1 mouse cellular context compared by ENCODE assay signal in the genomic region with DNA sequence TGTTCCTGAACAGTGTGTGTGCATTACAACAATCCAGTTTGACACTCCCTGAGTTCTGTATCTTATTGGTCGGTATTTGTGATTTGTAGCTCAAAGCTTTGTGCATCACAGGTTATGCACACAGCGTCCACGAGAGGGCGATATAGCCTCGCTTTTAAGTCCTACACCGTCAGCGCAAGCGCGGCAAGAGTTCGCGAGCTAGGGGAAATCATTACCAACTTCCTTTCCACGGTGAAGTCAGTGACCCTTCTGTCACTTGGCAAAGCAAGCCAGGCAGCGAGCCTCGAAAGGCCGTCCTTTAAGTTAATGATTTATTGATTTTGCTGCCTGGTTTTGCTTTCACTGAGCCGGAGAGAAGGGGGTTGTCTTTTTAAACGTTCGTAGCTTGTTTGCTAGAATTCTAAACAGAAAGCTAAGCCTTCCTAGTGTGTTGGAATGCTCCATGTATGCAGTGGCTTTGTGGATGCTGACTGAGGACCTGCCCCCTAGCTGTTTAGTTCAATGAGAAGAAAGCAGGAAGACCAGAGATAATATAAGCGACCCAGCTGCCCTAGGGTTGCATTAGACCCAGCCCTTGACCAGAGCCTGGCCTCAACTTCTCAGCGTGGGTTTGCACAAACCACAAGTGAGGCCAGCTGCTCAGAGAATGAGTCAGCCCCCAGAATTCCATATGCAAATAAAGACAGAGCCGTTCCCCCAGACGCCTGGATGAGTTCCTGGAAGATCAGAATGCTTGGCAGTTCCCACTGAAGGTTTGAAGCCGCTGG.
TF ChIP-seq lines count a peak whose summit lies in the region.

No protein-coding gene starts in this region.

TF ChIP-seq in CH12.LX, 34 proteins besides CTCF, POLR2A, EP300 and RAD21 (continued from another document):
- peak; percentile 75; the same call in 1 of the 2 replicates for TF ChIP-seq CHD2 (IDR thresholded peaks at IDR 0.05; ENCODE audit: low read length)
- peak; percentile 96 for TF ChIP-seq RCOR1 (conservative IDR thresholded peaks at IDR 0.05; ENCODE audit: low read depth, low read length)
- 0 out of 2 replicates have a peak, but pooled peaks have one; percentile 12 for TF ChIP-seq ZC3H11A (IDR thresholded peaks at IDR 0.05; ENCODE audit: low read depth, low read length)
- 0 out of 2 replicates have a peak, but pooled peaks have one; percentile 15 for TF ChIP-seq TBP (conservative IDR thresholded peaks at IDR 0.05; ENCODE audit: low read depth, low read length)
- TF ChIP-seq SIN3A (IDR thresholded peaks at IDR 0.05; ENCODE audit: low read length): peak; percentile 93
- no peak for TF ChIP-seq GABPA (IDR thresholded peaks at IDR 0.05; ENCODE audit: insufficient replicate concordance, low read depth, low read length)
- no peak for TF ChIP-seq ZMIZ1 (IDR thresholded peaks at IDR 0.05; ENCODE audit: low read depth, low read length)
- peak; percentile 98 for TF ChIP-seq ETS1 (conservative IDR thresholded peaks at IDR 0.05; ENCODE audit: low read depth, low read length)
- TF ChIP-seq ELF1 (IDR thresholded peaks at IDR 0.05; ENCODE audit: low read depth, low read length): peak; percentile 65
- TF ChIP-seq JUN (IDR thresholded peaks at IDR 0.05; ENCODE audit: insufficient read depth, low read depth, low read length): peak; percentile 86
- peak; percentile 77; the same call in 1 of the 2 replicates for TF ChIP-seq MXI1 (IDR thresholded peaks at IDR 0.05; ENCODE audit: low read depth, low read length)
